Mouse (Mus musculus) bone marrow, adult 2 months (tissue): ENCODE results near the gene Smim27.

Source experiments
- CTCF ChIP-seq: fragments of 200-500 bp; IDR thresholded peaks from 2 replicates; pipeline ENCODE4 v1.5.1; 2011; ENCODE audit warnings: low read length, control low read depth; ENCODE audit not compliant: control insufficient read depth, insufficient read depth
- POLR2A ChIP-seq: fragments of 200-500 bp; IDR thresholded peaks from 2 replicates; pipeline ENCODE4 v1.6.1; 2011; ENCODE audit warnings: low read depth, mild to moderate bottlenecking, control low read depth, low read length, borderline replicate concordance; ENCODE audit not compliant: control insufficient read depth

DNA sequence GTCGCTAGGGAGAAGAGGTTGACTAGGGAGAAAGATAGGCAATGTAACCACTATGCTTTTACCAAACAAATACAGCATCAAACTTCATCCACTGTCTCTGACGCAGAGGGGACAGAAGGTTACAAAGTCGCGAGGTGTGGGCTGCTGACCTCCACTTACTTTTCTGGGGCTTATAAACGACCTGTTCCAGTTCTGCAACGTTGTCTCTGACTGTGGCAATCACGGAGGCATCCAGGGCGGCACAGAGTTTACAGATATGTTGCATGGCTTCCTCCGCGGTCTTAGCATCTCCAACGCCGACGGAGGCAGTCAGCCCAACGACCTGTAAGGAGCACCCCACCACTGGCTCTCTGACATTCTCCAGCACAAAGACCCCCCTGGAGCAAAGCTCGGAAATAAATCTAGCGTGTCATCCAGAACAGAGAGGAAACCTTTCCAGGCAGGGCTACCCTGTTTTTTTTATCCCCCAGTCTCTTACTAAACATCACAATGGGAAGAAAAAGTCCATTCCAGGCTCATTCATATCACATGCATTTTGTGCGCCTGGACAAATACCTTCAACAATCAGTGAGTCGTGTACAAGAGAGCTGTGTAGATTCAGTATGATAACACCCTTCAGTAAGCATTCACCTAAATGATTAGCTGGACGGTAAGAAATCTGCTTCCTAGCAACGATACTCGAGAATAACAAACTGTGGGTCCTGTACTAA lies 47.3 kb upstream of the Smim27 start:
- TF ChIP-seq CTCF (no peak), POLR2A (no peak)
